ENCODE assay signal across 21 mouse cellular contexts in genomic region chrX:166951011-166951410, GRCm38 (mm10).
DNase-seq lines count a peak whose midpoint lies in the region; ATAC-seq and TF ChIP-seq lines count a peak whose summit lies in the region.
"Had no signal": no experiment of that assay in that cellular context is flagged by ENCODE, and none has a peak within 500 bp of the region (broad histone marks: within the 10 kb centered on the region; RNA-seq: fewer than 3 reads in every experiment).

No protein-coding gene starts in this region.

- no peak overlapping the region for H3K9ac ChIP-seq in forebrain, postnatal 0 days
- H3K9ac ChIP-seq: embryonic facial prominence, embryonic 15.5 days; forebrain, embryonic 12.5 days; heart, embryonic 15.5 days; hindbrain, embryonic 14.5 days had no signal

- H3K27me3 ChIP-seq in forebrain, postnatal 0 days (ENCODE audit: insufficient read depth, low read length) = no peaks in the 10 kb centered on the region
- H3K27me3 ChIP-seq in forebrain, embryonic 10.5 days (ENCODE audit: poor library complexity, severe bottlenecking) = peaks cover 78% of the 10 kb centered on the region
- H3K27me3 ChIP-seq: embryonic facial prominence, embryonic 15.5 days; heart, embryonic 15.5 days had no signal

- 63% methylated on average over 6 of the region's 6 CpGs for WGBS in forebrain, postnatal 0 days
- 91% methylated on average over 6 of the region's 6 CpGs for WGBS in forebrain, embryonic 10.5 days

- no peak overlapping the region for H3K4me3 ChIP-seq in forebrain, postnatal 0 days (ENCODE audit: low read depth, low read length)
- no peak overlapping the region for H3K4me3 ChIP-seq in forebrain, embryonic 10.5 days
- H3K4me3 ChIP-seq in layer of hippocampus, adult 2 months = no peak overlapping the region
- H3K4me3 ChIP-seq: embryonic facial prominence, embryonic 15.5 days; erythroblast, embryonic 14.5 days; forebrain, embryonic 12.5 days; heart, embryonic 10.5 days; heart, embryonic 15.5 days had no signal

- no peak for TF ChIP-seq CTCF in forebrain, postnatal 0 days (IDR thresholded peaks at IDR 0.05; ENCODE audit: low read depth)
- no peak for TF ChIP-seq CTCF in layer of hippocampus, adult 2 months (conservative IDR thresholded peaks at IDR 0.05)
- TF ChIP-seq CTCF in brain, embryonic 14.5 days (IDR thresholded peaks at IDR 0.05; ENCODE audit: borderline replicate concordance, extremely low read depth, insufficient read depth, insufficient read length) = no peak

- H3K36me3 ChIP-seq in forebrain, postnatal 0 days (ENCODE audit: insufficient read depth) = no peaks in the 10 kb centered on the region
- no peaks in the 10 kb centered on the region for H3K36me3 ChIP-seq in forebrain, embryonic 10.5 days (replicated peaks)
- H3K36me3 ChIP-seq: embryonic facial prominence, embryonic 15.5 days; forebrain, embryonic 12.5 days; heart, embryonic 10.5 days; heart, embryonic 15.5 days had no signal

- H3K27ac ChIP-seq in forebrain, postnatal 0 days (ENCODE audit: low read depth, low read length) = no peak overlapping the region
- H3K27ac ChIP-seq in forebrain, embryonic 10.5 days = no peak overlapping the region
- H3K27ac ChIP-seq in layer of hippocampus, adult 2 months = peak overlapping the region; percentile 23; the same call in 1 of the 2 replicates
- H3K27ac ChIP-seq: embryonic facial prominence, embryonic 15.5 days; forebrain, embryonic 12.5 days; heart, embryonic 10.5 days; heart, embryonic 15.5 days; hindbrain, embryonic 14.5 days had no signal

- no peaks in the 10 kb centered on the region for H3K9me3 ChIP-seq in forebrain, postnatal 0 days (ENCODE audit: low read length)
- no peaks in the 10 kb centered on the region for H3K9me3 ChIP-seq in forebrain, embryonic 10.5 days
- H3K9me3 ChIP-seq: embryonic facial prominence, embryonic 15.5 days; forebrain, embryonic 12.5 days; heart, embryonic 10.5 days; heart, embryonic 15.5 days had no signal

- no peaks in the 10 kb centered on the region for H3K4me1 ChIP-seq in forebrain, postnatal 0 days (ENCODE audit: insufficient read depth)
- H3K4me1 ChIP-seq in forebrain, embryonic 10.5 days = peaks cover 6% of the 10 kb centered on the region
- H3K4me1 ChIP-seq: embryonic facial prominence, embryonic 15.5 days; heart, embryonic 10.5 days; heart, embryonic 15.5 days had no signal

- no peak for ATAC-seq in forebrain, postnatal 0 days
- ATAC-seq: intestine, embryonic 16.5 days had no signal

- TF ChIP-seq POLR2A in brain, embryonic 14.5 days (IDR thresholded peaks at IDR 0.05; ENCODE audit: borderline replicate concordance, extremely low read depth, insufficient read depth, insufficient read length, poor library complexity, severe bottlenecking) = no peak

- H3K4me2 ChIP-seq in forebrain, postnatal 0 days (ENCODE audit: low read depth) = no peak overlapping the region
- H3K4me2 ChIP-seq: embryonic facial prominence, embryonic 15.5 days; forebrain, embryonic 12.5 days; heart, embryonic 15.5 days; hindbrain, embryonic 14.5 days had no signal

- DNase-seq in forebrain, postnatal 0 days = peak; percentile 13
- DNase-seq in forebrain, embryonic 10.5 days (ENCODE audit: extremely low spot score, low spot score) = no peak
- no peak for DNase-seq in layer of hippocampus, adult 2 months (ENCODE audit: low spot score in 2 of 2)
- DNase-seq in layer of hippocampus, postnatal 25 days (ENCODE audit: extremely low spot score in 1 of 2, low spot score in 1 of 2) = no peak
- DNase-seq in brain, adult 2 months (ENCODE audit: low read depth, low spot score) = peak; percentile 47
- DNase-seq in brain, embryonic 14.5 days (ENCODE audit: low read depth) = peak; percentile 76
- DNase-seq: adrenal gland, adult 2 months; adrenal gland, postnatal 25 days; cerebellum, adult 11 months; cerebellum, adult 9-10 months; cerebellum, postnatal 36 days; gastrocnemius, postnatal 10 days; heart, adult 18-20 months; heart, postnatal 14 days had no signal

Comparison
In these comparisons a context has a peak if more than half of its experiments do, and no peak if none do; other contexts are left out.
1. DNase-seq: peak in forebrain, postnatal 0 days (single experiment), brain, adult 2 months (single experiment) and brain, embryonic 14.5 days (single experiment); none in forebrain, embryonic 10.5 days (single experiment), layer of hippocampus, adult 2 months (0 of 2) and layer of hippocampus, postnatal 25 days (0 of 2).